Mouse (Mus musculus) C2C12 (cell line): ENCODE measurements around the gene Cmtr1. TPM values are rescaled to one million over a fixed set of nuclear protein-coding genes. Genes with fewer than 3 reads are reported as not detected.

Source experiments
- H3K27me3 ChIP-seq: one replicate; pipeline ENCODE4 v1.6.1; 2011; ENCODE audit not compliant: control insufficient read depth, insufficient read depth, insufficient read length
- H3K36me3 ChIP-seq: one replicate; pipeline ENCODE4 v1.6.1; 2011; ENCODE audit not compliant: control insufficient read depth, insufficient read depth
- H3K4me3 ChIP-seq: one replicate; pipeline ENCODE4 v1.5.1; 2011; ENCODE audit warnings: mild to moderate bottlenecking, control low read depth; ENCODE audit not compliant: poor library complexity, insufficient read depth, severe bottlenecking
- H3K79me2 ChIP-seq: one replicate; pipeline ENCODE4 v1.6.1; 2011; ENCODE audit not compliant: control insufficient read depth, insufficient read depth
- H3K79me3 ChIP-seq: one replicate; pipeline ENCODE4 v1.6.1; 2011; ENCODE audit warnings: low read depth, control low read depth
- H3ac ChIP-seq: one replicate; pipeline ENCODE3; 2011; ENCODE audit warnings: low read depth; ENCODE audit not compliant: control insufficient read depth, insufficient read length
- CEBPB ChIP-seq: IDR thresholded peaks from one replicate; pipeline ENCODE4 v1.6.1; 2011; ENCODE audit warnings: low read depth, mild to moderate bottlenecking, control low read depth, moderate library complexity
- CTCF ChIP-seq: IDR thresholded peaks from one replicate; pipeline ENCODE4 v1.5.1; 2011; ENCODE audit not compliant: control insufficient read depth, insufficient read depth, insufficient read length
- FOSL1 ChIP-seq: IDR thresholded peaks from one replicate; pipeline ENCODE4 v1.8.0; 2011; ENCODE audit warnings: mild to moderate bottlenecking, low read length; ENCODE audit not compliant: poor library complexity, insufficient read depth, severe bottlenecking
- MAX ChIP-seq: IDR thresholded peaks from one replicate; pipeline ENCODE4 v1.6.1; 2011; ENCODE audit warnings: mild to moderate bottlenecking, control low read depth
- MYOD1 ChIP-seq: IDR thresholded peaks from one replicate; pipeline ENCODE4 v1.6.1; 2011; ENCODE audit warnings: low read depth; ENCODE audit not compliant: control insufficient read depth, insufficient read length
- MYOG ChIP-seq: IDR thresholded peaks from one replicate; pipeline ENCODE4 v1.6.1; 2011; ENCODE audit not compliant: control insufficient read depth, insufficient read length; ENCODE audit errors: extremely low read depth
- USF1 ChIP-seq: IDR thresholded peaks from one replicate; pipeline ENCODE4 v1.6.1; 2011; ENCODE audit warnings: low read depth, mild to moderate bottlenecking, control low read depth, moderate library complexity
- polyA plus RNA-seq: library from polyadenylated mRNA; unstranded; fragments of >200 nt; fragmentation: generic; extraction: Trizol; gene quantifications from one replicate; pipeline ENCODE4 v1.2.1, GENCODE M21; 2012; ENCODE audit warnings: missing spikeins

Cmtr1 gene
- polyA plus RNA-seq, 1 experiment = 33.4 TPM

- Histone ChIP-seq H3ac (no peak overlapping the region), H3K36me3 (no peaks in the 10 kb centered on the region)
- no peak for TF ChIP-seq CEBPB
- TF ChIP-seq MYOD1 = no peak
- no peak for TF ChIP-seq CTCF
- no peak for TF ChIP-seq MAX
- TF ChIP-seq FOSL1 = no peak
- TF ChIP-seq MYOG = no peak
- no peak for TF ChIP-seq USF1
Observed at GRCm38 (mm10) chr17:29732522-29732921, 72.1 kb downstream of the Cmtr1 start.

GRCm38 (mm10) chr17:29736448-29737014 is 76.1 kb downstream of the Cmtr1 start:
- H3K79me2 ChIP-seq = no peaks in the 10 kb centered on the region
- H3K79me3 ChIP-seq = no peaks in the 10 kb centered on the region
- TF ChIP-seq MAX = no peak
- TF ChIP-seq CTCF = no peak
- no peak for TF ChIP-seq FOSL1
- TF ChIP-seq USF1 = no peak
- no peak for TF ChIP-seq MYOG
- TF ChIP-seq MYOD1 = no peak
- no peak for TF ChIP-seq CEBPB
- no peaks in the 10 kb centered on the region for H3K36me3 ChIP-seq
- no peak overlapping the region for H3K4me3 ChIP-seq
- peaks cover 10% of the 10 kb centered on the region for H3K27me3 ChIP-seq
- no peak overlapping the region for H3ac ChIP-seq

More at GRCm38 (mm10) chr17:29732522-29732921, 72.1 kb downstream of the Cmtr1 start:
- no peaks in the 10 kb centered on the region for H3K79me2 ChIP-seq
- H3K4me3 ChIP-seq = no peak overlapping the region
- H3K27me3 ChIP-seq = peaks cover 4% of the 10 kb centered on the region
- H3K79me3 ChIP-seq = no peaks in the 10 kb centered on the region

GRCm38 (mm10) chr17:29737849-29738804 is 77.7 kb downstream of the Cmtr1 start:
- TF ChIP-seq MAX (no peak), CEBPB (no peak), FOSL1 (no peak), MYOD1 (no peak), MYOG (no peak), CTCF (no peak), USF1 (no peak)
- no peaks in the 10 kb centered on the region for H3K79me3 ChIP-seq
- H3K27me3 ChIP-seq = peaks cover 23% of the 10 kb centered on the region
- H3K79me2 ChIP-seq = no peaks in the 10 kb centered on the region
- no peak overlapping the region for H3ac ChIP-seq
- H3K4me3 ChIP-seq = no peak overlapping the region
- no peaks in the 10 kb centered on the region for H3K36me3 ChIP-seq

GRCm38 (mm10) chr17:29747466-29747865 is 87.1 kb downstream of the Cmtr1 start:
- no peak for TF ChIP-seq MYOD1
- no peak for TF ChIP-seq CEBPB
- no peak for TF ChIP-seq MYOG
- TF ChIP-seq USF1 = no peak

GRCm38 (mm10) chr17:29754510-29754909 is 94.1 kb downstream of the Cmtr1 start:
- Histone ChIP-seq H3K27me3 (peaks cover 37% of the 10 kb centered on the region), H3K79me2 (no peaks in the 10 kb centered on the region), H3K36me3 (no peaks in the 10 kb centered on the region), H3K79me3 (no peaks in the 10 kb centered on the region), H3ac (no peak overlapping the region), H3K4me3 (no peak overlapping the region)
- TF ChIP-seq CEBPB (no peak), MAX (no peak), MYOG (no peak), USF1 (no peak), MYOD1 (no peak), FOSL1 (no peak), CTCF (no peak)

More at GRCm38 (mm10) chr17:29747466-29747865, 87.1 kb downstream of the Cmtr1 start:
- Histone ChIP-seq H3K27me3 (peaks cover 70% of the 10 kb centered on the region), H3K4me3 (no peak overlapping the region), H3K36me3 (no peaks in the 10 kb centered on the region), H3K79me2 (no peaks in the 10 kb centered on the region), H3ac (no peak overlapping the region), H3K79me3 (no peaks in the 10 kb centered on the region)

Other genes with a start within 250 kb of the Cmtr1 start
- 4.8 TPM for gene Pim1, start 169.8 kb upstream of the Cmtr1 start, polyA plus RNA-seq
- not detected for gene Gm17657, start 111.0 kb upstream of the Cmtr1 start, polyA plus RNA-seq
- 7.9 TPM for gene Tbc1d22b, start 110.8 kb upstream of the Cmtr1 start, polyA plus RNA-seq
- gene Tmem217, start 108.2 kb upstream of the Cmtr1 start, polyA plus RNA-seq = not detected
- gene Rnf8, start 45.8 kb upstream of the Cmtr1 start, polyA plus RNA-seq = 22.7 TPM
- gene Gm28043, start 45.7 kb upstream of the Cmtr1 start, polyA plus RNA-seq = 0.54 TPM
- gene Ccdc167, start 56.4 kb downstream of the Cmtr1 start, polyA plus RNA-seq = 11.9 TPM